Mouse (Mus musculus) cerebellum, adult 9-10 months (tissue): ENCODE data around the gene Gda.

Experiments
- DNase-seq: peaks from one replicate; pipeline ENCODE4 v3.0.0; 2022

The Gda gene

GRCm38 (mm10) chr19:21372395-21373072 is 100.7 kb downstream of the Gda start:
- DNase-seq = no peak

DNA sequence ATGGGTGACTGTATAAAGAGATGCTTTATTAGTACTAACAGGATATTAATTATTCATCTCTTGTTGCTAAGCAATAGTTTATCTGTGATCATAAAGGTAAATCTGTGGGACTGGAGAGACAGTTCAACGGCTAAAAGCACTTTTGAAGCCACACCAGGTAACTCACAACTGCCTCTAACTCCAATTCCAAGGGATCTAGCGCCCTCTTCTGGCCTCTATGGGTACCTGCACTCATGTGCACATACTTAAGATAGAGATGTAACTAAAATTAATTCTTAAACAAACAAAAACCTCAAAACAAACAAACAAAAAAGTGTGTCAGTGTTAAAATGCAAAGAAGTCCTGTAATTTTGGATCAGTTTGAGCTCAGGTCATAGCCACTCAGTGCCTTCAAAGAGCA is 101.9 kb downstream of the Gda start:
- no peak for DNase-seq

- no peak for DNase-seq
Measured at GRCm38 (mm10) chr19:21370782-21371181, 102.5 kb downstream of the Gda start.

DNA sequence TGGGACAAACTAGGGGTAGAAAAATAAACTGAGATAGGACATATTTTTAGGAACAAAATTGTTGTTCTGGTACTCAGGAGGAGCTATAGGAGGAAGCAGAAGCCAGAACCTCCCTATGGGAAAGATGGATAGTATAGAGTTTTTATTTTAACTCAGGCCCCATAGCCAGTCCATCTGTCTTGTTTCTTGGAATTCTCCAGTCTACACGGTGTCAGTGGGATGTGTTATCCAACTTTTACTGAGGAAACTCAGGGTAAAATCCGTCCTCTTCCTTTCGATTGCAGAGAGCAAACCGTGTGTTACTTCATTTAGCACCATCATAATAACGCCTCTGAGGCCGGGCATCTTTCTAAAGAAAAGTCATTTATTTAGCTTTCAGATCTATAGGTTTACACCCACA is 104.1 kb downstream of the Gda start:
- no peak for DNase-seq

DNA sequence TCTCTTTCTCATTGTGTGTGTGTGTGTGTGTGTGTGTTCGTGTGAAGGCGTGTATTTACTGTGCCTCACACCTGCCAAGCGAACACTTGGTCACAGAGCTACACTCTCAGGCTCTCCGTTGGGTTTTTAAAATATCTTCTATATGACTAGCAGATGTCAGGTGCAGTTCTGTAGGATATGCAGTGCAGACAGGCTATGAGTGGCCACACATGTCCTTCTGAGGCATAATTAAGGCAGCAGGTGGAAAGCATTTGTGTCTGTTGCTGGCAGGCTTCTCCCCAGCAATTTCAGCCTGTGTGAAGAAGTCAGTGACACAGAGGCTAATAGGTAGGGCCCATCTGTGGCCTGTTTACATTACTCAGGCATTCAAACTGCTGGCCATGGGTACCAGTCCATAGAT is 104.7 kb downstream of the Gda start:
- DNase-seq = no peak

DNA sequence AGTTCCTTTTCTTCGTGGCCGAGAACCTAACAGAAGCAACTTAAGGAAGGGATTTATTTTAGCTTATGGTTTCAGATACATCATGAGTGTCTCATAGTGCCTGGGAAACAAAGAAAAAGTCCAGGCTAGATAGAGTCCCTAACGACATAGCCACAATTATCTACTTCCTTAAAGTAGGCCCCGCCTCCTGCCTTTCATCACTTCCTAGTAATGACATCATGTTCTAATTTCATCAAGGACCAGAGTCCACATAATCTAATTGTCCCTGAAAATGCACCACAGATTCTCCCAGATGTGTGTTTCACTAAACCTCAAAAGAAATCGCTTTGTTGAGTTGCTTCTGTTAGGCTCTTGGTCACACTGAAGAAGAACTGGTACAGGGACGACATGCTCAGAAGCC is 115.5 kb downstream of the Gda start:
- no peak for DNase-seq

DNA sequence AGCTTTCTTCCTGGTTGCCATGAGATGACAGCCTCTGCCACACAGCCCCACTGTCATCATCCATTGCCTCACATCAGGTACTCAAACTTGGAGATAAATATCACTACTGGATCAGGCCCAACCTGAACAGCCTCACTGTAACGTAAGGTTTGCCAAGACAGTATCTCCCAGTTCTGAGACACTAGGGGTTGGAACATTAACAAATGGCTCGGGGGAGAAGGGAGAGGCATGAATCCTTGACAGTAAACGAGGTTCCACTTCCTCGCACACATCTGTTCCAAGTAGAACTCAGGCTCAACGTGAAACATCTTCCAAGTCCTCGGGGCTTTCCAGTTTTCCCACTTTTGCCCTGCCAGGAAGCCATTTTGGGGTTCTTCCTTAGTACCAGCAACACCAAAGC is 123.6 kb downstream of the Gda start:
- DNase-seq = no peak

GRCm38 (mm10) chr19:21346646-21347045 is 126.6 kb downstream of the Gda start:
- no peak for DNase-seq
